Mouse (Mus musculus) kidney, adult 2 months (tissue): ENCODE measurements around the gene Gm49380. TPM values are rescaled to one million over a fixed set of nuclear protein-coding genes. Genes with fewer than 3 reads are reported as not detected.

Experiments used
- DNase-seq: peaks from one replicate; pipeline ENCODE4 v3.0.0; 2021
- H3K27ac ChIP-seq: fragments of 200-500 bp; 2 replicates; pipeline ENCODE4 v1.5.1; 2012; ENCODE audit warnings: low read depth, low read length, control low read depth, inconsistent platforms; ENCODE audit not compliant: insufficient read depth
- H3K27me3 ChIP-seq: fragments of 200-500 bp; replicated peaks from 2 replicates; pipeline ENCODE4 v1.6.1; 2012; ENCODE audit warnings: mild to moderate bottlenecking, moderate library complexity, low read length, inconsistent platforms; ENCODE audit not compliant: control insufficient read depth, insufficient read depth
- H3K36me3 ChIP-seq: fragments of 200-500 bp; 2 replicates; pipeline ENCODE4 v1.6.1; 2012; ENCODE audit warnings: mild to moderate bottlenecking, moderate library complexity, low read length, inconsistent platforms; ENCODE audit not compliant: control insufficient read depth, insufficient read depth
- H3K4me1 ChIP-seq: fragments of 200-500 bp; 2 replicates; pipeline ENCODE4 v1.6.1; 2011; ENCODE audit warnings: low read length; ENCODE audit not compliant: control insufficient read depth, insufficient read depth
- H3K4me3 ChIP-seq: fragments of 200-500 bp; 2 replicates; pipeline ENCODE4 v1.5.1; 2011; ENCODE audit warnings: mild to moderate bottlenecking, low read depth, low read length, control low read depth; ENCODE audit not compliant: insufficient read depth
- CTCF ChIP-seq: fragments of 200-500 bp; conservative IDR thresholded peaks from 2 replicates; pipeline ENCODE4 v1.5.1; 2011; ENCODE audit warnings: low read depth, mild to moderate bottlenecking, control low read depth, low read length, moderate library complexity, mixed read lengths; ENCODE audit not compliant: insufficient read depth, insufficient read length
- POLR2A ChIP-seq: fragments of 200-500 bp; IDR thresholded peaks from one replicate; pipeline ENCODE4 v1.6.1; 2011; ENCODE audit warnings: low read depth, low read length, control low read depth
- WGBS: fragments of 180-500 bp; shearing (Covaris S2); methylation state at CpG from one replicate; pipeline ENCODE4 v1.1.7; 2018; 5-methylcytosine and 5-hydroxymethylcytosine counted together
- polyA plus RNA-seq: library from polyadenylated mRNA; depleted of rRNA; stranded (reverse); fragments of >200 nt; gene quantifications from 2 replicates; pipeline ENCODE4 v1.2.3, GENCODE M21; 2012

Gm49380 gene
- polyA plus RNA-seq, 1 experiment: not detected

GRCm38 (mm10) chr9:44079997-44080780, 33.1 kb downstream of the Gm49380 start:
- no peak overlapping the region for H3K4me3 ChIP-seq
- H3K4me1 ChIP-seq: peaks cover 57% of the 10 kb centered on the region
- peak overlapping the region; percentile 97 for H3K27ac ChIP-seq
- peak; percentile 92 for DNase-seq
- H3K36me3 ChIP-seq: no peaks in the 10 kb centered on the region
- TF ChIP-seq POLR2A: no peak
- no peak for TF ChIP-seq CTCF
- H3K27me3 ChIP-seq: no peaks in the 10 kb centered on the region
- 34% methylated on average over 10 of the region's 10 CpGs for WGBS

DNA sequence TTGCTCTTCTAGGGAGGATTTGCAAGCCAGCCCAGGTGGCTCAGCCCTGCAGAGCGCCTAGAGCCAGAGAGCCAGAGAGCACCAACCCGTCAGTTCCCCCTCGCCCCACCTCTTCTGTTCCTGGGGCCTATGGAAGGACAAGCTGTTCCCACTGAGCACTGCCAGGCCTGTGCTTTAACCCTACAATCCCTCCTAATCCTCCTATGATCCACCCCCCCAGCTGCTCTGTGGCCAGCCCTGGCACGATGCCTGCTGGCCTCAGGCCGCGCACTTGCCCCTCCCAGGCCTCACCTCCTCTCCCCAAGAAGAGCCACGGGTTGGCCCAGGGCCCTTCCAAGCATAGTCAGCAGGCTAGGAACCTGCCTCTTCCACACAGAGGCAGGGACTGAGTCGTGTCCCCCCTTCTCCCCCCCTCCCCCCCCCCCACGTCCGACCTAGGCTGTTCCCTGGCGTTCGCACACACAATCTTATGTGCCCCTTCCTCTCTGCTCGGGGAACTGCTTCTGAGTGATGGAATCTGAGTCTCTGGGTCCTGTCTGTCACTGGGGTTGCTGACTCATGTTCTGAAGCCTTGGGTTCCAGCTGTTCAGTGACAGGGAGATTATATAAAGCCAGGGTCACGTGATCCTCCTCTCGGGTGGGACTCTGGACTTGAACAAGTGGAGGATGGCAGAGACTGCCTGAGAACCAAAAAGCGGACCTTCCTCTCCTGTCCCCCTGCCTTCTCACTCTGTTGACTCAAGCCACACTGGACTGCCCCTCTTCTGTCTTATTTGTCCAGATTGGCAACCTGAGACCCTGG, 34.1 kb downstream of the Gm49380 start:
- Histone ChIP-seq H3K27me3 (no peaks in the 10 kb centered on the region), H3K36me3 (no peaks in the 10 kb centered on the region), H3K4me3 (no peak overlapping the region), H3K27ac (peak overlapping the region; percentile 97), H3K4me1 (peaks cover 60% of the 10 kb centered on the region)
- 17% methylated on average over 16 of the region's 16 CpGs for WGBS
- TF ChIP-seq CTCF: no peak
- no peak for TF ChIP-seq POLR2A
- peak; percentile 97 for DNase-seq

- WGBS: 35% methylated on average over 10 of the region's 10 CpGs
- peak overlapping the region; percentile 96 for H3K27ac ChIP-seq
- TF ChIP-seq POLR2A: no peak
- TF ChIP-seq CTCF: no peak; the same call in 1 of the 2 replicates
These were observed 35.0 kb downstream of the Gm49380 start for GRCm38 (mm10) chr9:44078136-44078797.

DNA sequence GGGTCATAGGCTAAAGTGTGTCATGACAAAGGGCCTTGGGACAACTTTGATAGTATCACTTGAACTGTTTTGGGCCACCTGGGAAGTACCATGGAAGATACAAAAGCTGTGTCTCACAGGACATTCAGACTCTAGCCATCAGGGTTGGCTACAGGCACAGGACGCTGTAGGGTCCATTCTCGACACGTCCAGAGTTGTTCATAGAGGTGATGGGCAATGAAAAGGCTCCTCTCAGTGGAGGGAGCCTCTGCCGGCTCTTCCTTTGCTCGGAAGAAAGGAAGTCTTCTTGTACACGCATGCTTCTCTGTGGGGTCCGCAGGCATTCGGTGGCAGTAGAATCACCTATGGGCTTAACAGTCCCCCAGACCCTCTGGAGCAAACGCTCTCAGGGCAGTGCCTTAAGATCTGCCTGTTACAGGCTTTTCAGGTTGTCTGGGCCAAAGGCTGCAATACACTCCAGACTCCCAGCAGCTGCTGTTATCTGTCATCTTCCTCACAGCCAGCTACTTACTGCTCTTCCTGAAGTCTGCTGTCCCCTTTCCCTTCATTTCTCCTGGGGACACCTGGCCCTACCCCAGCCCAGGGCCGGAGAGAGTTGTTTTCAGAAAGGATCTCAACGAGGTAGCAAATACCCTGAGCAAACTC, 35.9 kb downstream of the Gm49380 start:
- H3K27ac ChIP-seq: peak overlapping the region; percentile 96
- 82% methylated on average over 11 of the region's 11 CpGs for WGBS
- H3K27me3 ChIP-seq: no peaks in the 10 kb centered on the region
- peaks cover 48% of the 10 kb centered on the region for H3K4me1 ChIP-seq
- H3K4me3 ChIP-seq: no peak overlapping the region
- no peak for DNase-seq
- no peak for TF ChIP-seq POLR2A
- TF ChIP-seq CTCF: no peak
- H3K36me3 ChIP-seq: no peaks in the 10 kb centered on the region

More at GRCm38 (mm10) chr9:44078136-44078797, 35.0 kb downstream of the Gm49380 start:
- Histone ChIP-seq H3K27me3 (no peaks in the 10 kb centered on the region), H3K36me3 (no peaks in the 10 kb centered on the region), H3K4me3 (no peak overlapping the region), H3K4me1 (peaks cover 52% of the 10 kb centered on the region)
- DNase-seq: peak; percentile 77

DNA sequence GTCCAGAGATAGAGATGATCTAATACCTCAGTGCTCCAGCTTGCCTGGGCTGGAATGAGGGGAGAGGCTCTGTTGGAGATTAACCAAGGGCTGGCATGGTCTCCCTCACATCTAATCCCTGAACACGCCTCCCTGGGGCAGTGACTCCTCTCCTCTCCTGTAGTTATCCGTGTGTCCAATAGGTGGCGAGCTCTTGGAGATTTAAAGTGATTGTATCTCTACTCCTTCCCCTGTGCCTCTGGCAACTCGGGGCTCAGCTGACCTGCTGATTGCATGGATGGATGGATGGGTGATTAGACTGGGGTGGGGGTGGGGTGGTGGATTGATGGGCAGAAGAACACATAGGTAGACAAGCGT, 36.6 kb downstream of the Gm49380 start:
- TF ChIP-seq CTCF (peak; percentile 75), POLR2A (no peak)
- Histone ChIP-seq H3K4me1 (peaks cover 48% of the 10 kb centered on the region), H3K27me3 (no peaks in the 10 kb centered on the region), H3K4me3 (no peak overlapping the region), H3K27ac (no peak overlapping the region; the same call in none of the 2 replicates), H3K36me3 (no peaks in the 10 kb centered on the region)
- peak; percentile 93 for DNase-seq
- WGBS: 6% methylated on average over 5 of the region's 5 CpGs

- peak overlapping the region; percentile 30 for H3K4me3 ChIP-seq
- H3K36me3 ChIP-seq: no peaks in the 10 kb centered on the region
- H3K4me1 ChIP-seq: peaks cover 47% of the 10 kb centered on the region
- H3K27ac ChIP-seq: peak overlapping the region; percentile 60
- no peak for TF ChIP-seq CTCF
- TF ChIP-seq POLR2A: no peak
- H3K27me3 ChIP-seq: no peaks in the 10 kb centered on the region
- peak; percentile 66 for DNase-seq
- 46% methylated on average over 16 of the region's 16 CpGs for WGBS
These were observed 37.1 kb downstream of the Gm49380 start for GRCm38 (mm10) chr9:44075996-44076763.
